ENCODE assay signal across 15 mouse cellular contexts in the genomic region with DNA sequence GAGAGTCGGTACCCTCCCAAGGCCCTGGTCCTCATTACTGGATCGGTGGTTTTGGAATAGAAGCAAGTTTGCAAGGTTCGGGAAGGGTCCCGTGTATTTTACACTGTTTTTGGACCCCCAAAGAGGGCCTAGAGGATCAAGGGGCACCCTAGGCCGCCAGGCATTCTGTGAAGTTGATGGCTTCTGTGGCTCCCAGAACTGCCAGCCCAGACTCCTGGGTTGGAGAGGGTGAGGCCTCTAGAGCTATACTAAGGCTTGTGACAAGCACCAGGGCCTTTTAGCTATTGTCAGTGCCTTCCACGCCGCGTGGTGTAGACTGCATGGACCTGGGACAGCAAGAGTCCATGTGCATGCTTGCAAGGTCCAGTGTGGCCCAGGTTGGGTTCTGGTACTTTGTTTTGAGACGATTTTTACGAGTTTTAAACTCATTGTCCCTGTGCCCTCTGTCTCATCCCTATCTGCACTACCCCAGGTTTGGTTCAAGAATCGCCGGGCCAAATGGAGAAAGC. TPM values are rescaled to one million over a fixed set of nuclear protein-coding genes. Genes with fewer than 3 reads are reported as not detected.
DNase-seq lines count a peak whose midpoint lies in the region; ATAC-seq and TF ChIP-seq lines count a peak whose summit lies in the region.
"Had no signal": no experiment of that assay in that cellular context is flagged by ENCODE, and none has a peak within 500 bp of the region (broad histone marks: within the 10 kb centered on the region; RNA-seq: fewer than 3 reads in every experiment).

No protein-coding gene starts in this region.

- WGBS in heart, embryonic 13.5 days, result 7% methylated on average over 12 of the region's 12 CpGs
- 3% methylated on average over 12 of the region's 12 CpGs for WGBS in midbrain, embryonic 16.5 days

- CTCF ChIA-PET in Patski (lab: Charles Lee), result interaction anchor here (1.0 to 17.4 kb wide), 3 partner anchors 11 to 881 kb away, joined by 3 to 345 read pairs (median 5); a partner anchor contains a TSS

- TF ChIP-seq CTCF in Patski (IDR thresholded peaks at IDR 0.05), result no peak

- H3K9ac ChIP-seq in heart, embryonic 13.5 days, result peak overlapping the region; percentile 78
- H3K9ac ChIP-seq in midbrain, embryonic 16.5 days (ENCODE audit: low read depth, low read length), result no peak overlapping the region

- H3K4me1 ChIP-seq in heart, embryonic 13.5 days, result peaks cover 22% of the 10 kb centered on the region
- peaks cover 4% of the 10 kb centered on the region; the same call in 1 of the 2 replicates for H3K4me1 ChIP-seq in midbrain, embryonic 16.5 days (ENCODE audit: control insufficient read depth, insufficient read depth, low read length)

- intact Hi-C loops in heart, postnatal 10 days (cut with DNase I), result loop anchor here (5.0 kb wide), 1 partner anchor 1586 kb away; a partner anchor contains a TSS

- POLR2A ChIA-PET in Patski (lab: Charles Lee), result interaction anchor here (0.8 to 23.8 kb wide), 7 partner anchors 1 to 762 kb away, joined by 3 to 623 read pairs (median 3); a partner anchor contains a TSS

- peak overlapping the region; percentile 82 for H3K4me2 ChIP-seq in heart, embryonic 13.5 days
- H3K4me2 ChIP-seq in midbrain, embryonic 16.5 days (ENCODE audit: low read length), result no peak overlapping the region; the same call in 1 of the 2 replicates

- no peak for DNase-seq in heart, postnatal 10 days
- DNase-seq in Patski (ENCODE audit: low read depth, low spot score), result peak; percentile 58
- peak; percentile 24 for DNase-seq in gonadal fat pad, adult 2 months (ENCODE audit: low read depth)
- no peak for DNase-seq in spleen, adult 18-20 months
- no peak for DNase-seq in frontal cortex, postnatal 36 days (ENCODE audit: low spot score in 2 of 2)
- DNase-seq: adrenal gland, adult 2 months; cerebellum, adult 8-10 months had no signal

- in situ Hi-C loops in Patski (cut with MboI; ENCODE audit: low pct_unique_long_range_greater_than_20kb), result loop anchor here (25.0 kb wide), 1 partner anchor 1381 kb away; a partner anchor contains a TSS

- no peaks in the 10 kb centered on the region for H3K9me3 ChIP-seq in heart, embryonic 13.5 days
- H3K9me3 ChIP-seq in midbrain, embryonic 16.5 days (replicated peaks; ENCODE audit: control insufficient read depth, low read length, poor library complexity, severe bottlenecking), result no peaks in the 10 kb centered on the region

- no peaks in the 10 kb centered on the region for H3K36me3 ChIP-seq in heart, embryonic 13.5 days
- no peaks in the 10 kb centered on the region for H3K36me3 ChIP-seq in midbrain, embryonic 16.5 days (ENCODE audit: control insufficient read depth, insufficient read depth, low read length)

- H3K27me3 ChIP-seq in heart, embryonic 13.5 days (replicated peaks), result peaks cover 90% of the 10 kb centered on the region
- H3K27me3 ChIP-seq in Patski, result no peaks in the 10 kb centered on the region
- H3K27me3 ChIP-seq in midbrain, embryonic 16.5 days (ENCODE audit: control insufficient read depth, insufficient read depth, low read depth, low read length), result peaks cover 30% of the 10 kb centered on the region
- H3K27me3 ChIP-seq: CH12.LX had no signal

- peak overlapping the region; percentile 61 for H3K4me3 ChIP-seq in heart, embryonic 13.5 days
- H3K4me3 ChIP-seq in midbrain, embryonic 16.5 days (ENCODE audit: low read depth, low read length), result 0 out of 2 replicates have a peak overlapping the region, but pooled peaks have one; percentile 5

- no peak for ATAC-seq in heart, embryonic 13.5 days (ENCODE audit: extremely low read depth, insufficient number of reproducible peaks, low FRiP score, low TSS enrichment)
- ATAC-seq in Patski, result no peak
- ATAC-seq in midbrain, embryonic 16.5 days, result no peak
- no peak for ATAC-seq in megakaryocyte progenitor cell, adult 5-6 weeks (replicated peaks; ENCODE audit: poor library complexity)
- ATAC-seq: forebrain, embryonic 16.5 days; hindbrain, postnatal 0 days had no signal

- H3K27ac ChIP-seq in heart, embryonic 13.5 days (replicated peaks), result peak overlapping the region; percentile 54
- H3K27ac ChIP-seq in midbrain, embryonic 16.5 days (ENCODE audit: low read length), result no peak overlapping the region
- H3K27ac ChIP-seq: hindbrain, postnatal 0 days; macrophage had no signal

RNA-seq across cellular contexts. Expression of a gene that starts 18.2 kb away (rescaled TPM):
- 29.2 and 30.1 TPM in 2 replicates for polyA plus RNA-seq in heart, embryonic 13.5 days (2015; fragmentation: Nextera tagmentation; extraction: Ambion mirVana)
- 1 to 10 TPM; 1.4 to 1.6 TPM for total RNA-seq in heart, postnatal 10 days (2021)
- polyA plus RNA-seq in Patski (2021), result 199 TPM
- polyA plus RNA-seq in gonadal fat pad, adult 2 months (2012; rRNA removed), result 0.28 and 1.5 TPM in 2 replicates
- 29.0 and 37.9 TPM in 2 replicates for polyA plus RNA-seq in midbrain, embryonic 16.5 days (2015; fragmentation: Nextera tagmentation; extraction: Ambion mirVana)
- 0.30 TPM in 1 of 2 replicates, not detected in the other for total RNA-seq in megakaryocyte progenitor cell, adult 5-6 weeks (2015)
- total RNA-seq in megakaryocyte progenitor cell, adult 5-6 weeks (2017), result not detected in 2 replicates
- total RNA-seq: CH12.LX; left cerebral cortex, adult 18-20 months had no signal
- polyA plus RNA-seq: macrophage had no signal

Comparison
In these comparisons a context has a peak if more than half of its experiments do, and no peak if none do; other contexts are left out.
1. DNase-seq: peak in Patski (single experiment) and gonadal fat pad, adult 2 months (single experiment); none in heart, postnatal 10 days (0 of 2), spleen, adult 18-20 months (0 of 2) and frontal cortex, postnatal 36 days (0 of 2).
2. RNA of a gene that starts 18.2 kb away (polyA plus RNA-seq): 199 TPM in Patski (single experiment), 29.2 to 30.1 TPM in heart, embryonic 13.5 days and 29.0 to 37.9 TPM in midbrain, embryonic 16.5 days; 0.28 to 1.5 TPM in gonadal fat pad, adult 2 months; every median in the first group is over 10 times any median in the second.